Comparison of ENCODE assay signal across 9 mouse cellular contexts in genomic region chr11:84959701-84960181, GRCm38 (mm10). TPM values are rescaled to one million over a fixed set of nuclear protein-coding genes. Genes with fewer than 3 reads are reported as not detected.
DNase-seq lines count a peak whose midpoint lies in the region; ATAC-seq lines count a peak whose summit lies in the region.
"Had no signal": no experiment of that assay in that cellular context is flagged by ENCODE, and none has a peak within 500 bp of the region (broad histone marks: within the 10 kb centered on the region; RNA-seq: fewer than 3 reads in every experiment).

No protein-coding gene starts in this region.

- no peak for ATAC-seq in heart, embryonic 15.5 days (replicated peaks; ENCODE audit: insufficient number of reproducible peaks, insufficient read depth, low FRiP score, low read depth)
- ATAC-seq in limb, embryonic 11.5 days (ENCODE audit: insufficient number of reproducible peaks, low FRiP score, low TSS enrichment, low read depth): no peak
- no peak for ATAC-seq in hindbrain, embryonic 13.5 days (ENCODE audit: low FRiP score)

- peaks cover 29% of the 10 kb centered on the region for H3K4me1 ChIP-seq in heart, embryonic 15.5 days (replicated peaks)
- 0 out of 2 replicates have a peak, but pooled peaks cover 5% of the 10 kb centered on the region for H3K4me1 ChIP-seq in limb, embryonic 11.5 days (ENCODE audit: control insufficient read depth, insufficient read depth, low read length)
- H3K4me1 ChIP-seq in hindbrain, embryonic 13.5 days (replicated peaks): peaks cover 26% of the 10 kb centered on the region

- 4% methylated on average over 9 of the region's 9 CpGs for WGBS in heart, embryonic 15.5 days
- 4% methylated on average over 9 of the region's 9 CpGs for WGBS in limb, embryonic 11.5 days
- 3% methylated on average over 9 of the region's 9 CpGs for WGBS in hindbrain, embryonic 13.5 days

- no peak overlapping the region for H3K9ac ChIP-seq in heart, embryonic 15.5 days
- H3K9ac ChIP-seq in limb, embryonic 11.5 days (ENCODE audit: low read length): no peak overlapping the region
- H3K9ac ChIP-seq in hindbrain, embryonic 13.5 days: no peak overlapping the region; the same call in 1 of the 2 replicates
- H3K9ac ChIP-seq: liver, embryonic 13.5 days had no signal

- no peaks in the 10 kb centered on the region for H3K36me3 ChIP-seq in heart, embryonic 15.5 days
- no peaks in the 10 kb centered on the region for H3K36me3 ChIP-seq in limb, embryonic 11.5 days (ENCODE audit: control insufficient read depth, insufficient read depth, low read length)
- H3K36me3 ChIP-seq in hindbrain, embryonic 13.5 days: no peaks in the 10 kb centered on the region
- H3K36me3 ChIP-seq: liver, embryonic 13.5 days had no signal

- no peaks in the 10 kb centered on the region for H3K9me3 ChIP-seq in heart, embryonic 15.5 days (replicated peaks)
- no peaks in the 10 kb centered on the region for H3K9me3 ChIP-seq in limb, embryonic 11.5 days (ENCODE audit: control insufficient read depth, low read length)
- no peaks in the 10 kb centered on the region for H3K9me3 ChIP-seq in hindbrain, embryonic 13.5 days
- H3K9me3 ChIP-seq: liver, embryonic 13.5 days had no signal

- H3K4me3 ChIP-seq in heart, embryonic 15.5 days: no peak overlapping the region
- no peak overlapping the region for H3K4me3 ChIP-seq in limb, embryonic 11.5 days (ENCODE audit: low read depth, low read length)
- no peak overlapping the region for H3K4me3 ChIP-seq in hindbrain, embryonic 13.5 days
- H3K4me3 ChIP-seq: liver, embryonic 13.5 days had no signal

- H3K4me2 ChIP-seq in heart, embryonic 15.5 days: peak overlapping the region; percentile 28
- no peak overlapping the region for H3K4me2 ChIP-seq in limb, embryonic 11.5 days (ENCODE audit: low read depth, severe bottlenecking)
- no peak overlapping the region for H3K4me2 ChIP-seq in hindbrain, embryonic 13.5 days
- H3K4me2 ChIP-seq: liver, embryonic 13.5 days had no signal

- no peak overlapping the region for H3K27ac ChIP-seq in heart, embryonic 15.5 days
- H3K27ac ChIP-seq in limb, embryonic 11.5 days (replicated peaks; ENCODE audit: low read depth, low read length): no peak overlapping the region
- no peak overlapping the region for H3K27ac ChIP-seq in hindbrain, embryonic 13.5 days
- H3K27ac ChIP-seq: liver, embryonic 13.5 days had no signal

- DNase-seq in adrenal gland, adult 2 months: peak; percentile 41
- no peak for DNase-seq in adrenal gland, postnatal 4 days (ENCODE audit: low spot score in 2 of 2)
- peak; percentile 86 for DNase-seq in cerebellum, adult 9-11 months
- DNase-seq in limb, embryonic 11.5 days (ENCODE audit: low spot score): peak; percentile 31
- no peak for DNase-seq in spleen, postnatal 14 days (ENCODE audit: low spot score in 2 of 2)
- DNase-seq in layer of hippocampus, postnatal 10 days (ENCODE audit: low spot score in 2 of 2): no peak
- DNase-seq: liver, embryonic 13.5 days had no signal

- H3K27me3 ChIP-seq in heart, embryonic 15.5 days: peaks cover 45% of the 10 kb centered on the region
- peaks cover 32% of the 10 kb centered on the region for H3K27me3 ChIP-seq in limb, embryonic 11.5 days (ENCODE audit: control insufficient read depth, insufficient read depth, low read length)
- peaks cover 60% of the 10 kb centered on the region for H3K27me3 ChIP-seq in hindbrain, embryonic 13.5 days

RNA-seq across cellular contexts. Expression of gene Car4, which starts 2.2 kb away (rescaled TPM):
- total RNA-seq in adrenal gland, adult 2 months (2021): 1 to 10 TPM; 5.2 to 8.5 TPM
- polyA plus RNA-seq in adrenal gland, adult 2 months (2012; rRNA removed): 3.8 and 4.3 TPM in 2 replicates
- total RNA-seq in adrenal gland, postnatal 4 days (2021): 10 to 100 TPM in 1 of 2 experiments, 1 to 10 TPM in 1; 4.9 to 18.5 TPM
- polyA plus RNA-seq in heart, embryonic 15.5 days (2015; fragmentation: Nextera tagmentation; extraction: Ambion mirVana): 0.60 and 0.90 TPM in 2 replicates
- 0.17 TPM in 1 of 2 replicates, not detected in the other for polyA plus RNA-seq in limb, embryonic 11.5 days (2014; fragmentation: Nextera tagmentation; extraction: Ambion mirVana)
- 10 to 100 TPM; 56.8 to 63.0 TPM for total RNA-seq in layer of hippocampus, postnatal 10 days (2021)
- polyA plus RNA-seq in hindbrain, embryonic 13.5 days (2015; fragmentation: Nextera tagmentation; extraction: Ambion mirVana): 5.1 and 5.2 TPM in 2 replicates

RNA-seq across cellular contexts. Expression of gene Znhit3, which starts 43.6 kb away (rescaled TPM):
- total RNA-seq in adrenal gland, adult 2 months (2021): 10 to 100 TPM in 1 of 2 experiments, 1 to 10 TPM in 1; 8.6 to 13.7 TPM
- polyA plus RNA-seq in adrenal gland, adult 2 months (2012; rRNA removed): 5.8 and 6.2 TPM in 2 replicates
- total RNA-seq in adrenal gland, postnatal 4 days (2021): 10 to 100 TPM; 14.4 to 20.4 TPM
- polyA plus RNA-seq in heart, embryonic 15.5 days (2015; fragmentation: Nextera tagmentation; extraction: Ambion mirVana): 31.4 and 36.2 TPM in 2 replicates
- polyA plus RNA-seq in limb, embryonic 11.5 days (2014; fragmentation: Nextera tagmentation; extraction: Ambion mirVana): 72.4 and 73.5 TPM in 2 replicates
- total RNA-seq in layer of hippocampus, postnatal 10 days (2021): 10 to 100 TPM; 27.9 to 31.2 TPM
- 64.0 and 69.1 TPM in 2 replicates for polyA plus RNA-seq in hindbrain, embryonic 13.5 days (2015; fragmentation: Nextera tagmentation; extraction: Ambion mirVana)

Comparison
In these comparisons a context has a peak if more than half of its experiments do, and no peak if none do; other contexts are left out.
1. DNase-seq: peak in adrenal gland, adult 2 months (single experiment), cerebellum, adult 9-11 months (single experiment) and limb, embryonic 11.5 days (single experiment); none in adrenal gland, postnatal 4 days (0 of 2), spleen, postnatal 14 days (0 of 2) and layer of hippocampus, postnatal 10 days (0 of 2).